Mouse (Mus musculus) MEL (cell line): ENCODE data around the gene Trpv6. TPM values are rescaled to one million over a fixed set of nuclear protein-coding genes. Genes with fewer than 3 reads are reported as not detected.
A peak's percentile ranks its signal among the peaks of the same experiment; 100 is the strongest.

Source experiments
- DNase-seq: peaks from one replicate; pipeline ENCODE4 v3.0.0; 2011; ENCODE audit warnings: low read depth, low spot score
- H3K27ac ChIP-seq: 2 replicates; pipeline ENCODE4 v1.5.1; 2012; ENCODE audit warnings: low read depth, mild to moderate bottlenecking, control low read depth, low read length, moderate library complexity; ENCODE audit not compliant: control insufficient read depth
- H3K27me3 ChIP-seq, 2 experiments: fragments of 150-350 bp in 1 of 2; sonication (generic) in 1 of 2; 2 replicates each; pipeline ENCODE4 v1.6.1; 2012; ENCODE audit warnings: low read length in 2 of 2, mild to moderate bottlenecking in 2 of 2, improper control_type of control experiment in 1 of 2, moderate library complexity in 1 of 2; ENCODE audit not compliant: insufficient read depth in 2 of 2, control insufficient read depth in 1 of 2
- H3K36me3 ChIP-seq, 2 experiments: 2 replicates each; pipeline ENCODE4 v1.6.1; 2012 to 2014; ENCODE audit warnings: low read length in 2 of 2, improper control_type of control experiment in 1 of 2, inconsistent platforms in 1 of 2, mild to moderate bottlenecking in 1 of 2; ENCODE audit not compliant: insufficient read depth in 2 of 2, control insufficient read depth in 1 of 2
- H3K4me1 ChIP-seq, 2 experiments: fragments of 150-350 bp in 1 of 2; sonication (generic) in 1 of 2; 2 replicates each; pipeline ENCODE4 v1.6.1; 2012; ENCODE audit warnings: low read length in 2 of 2, improper control_type of control experiment in 1 of 2, mild to moderate bottlenecking in 1 of 2; ENCODE audit not compliant: insufficient read depth in 2 of 2, control insufficient read depth in 1 of 2
- H3K4me3 ChIP-seq, 2 experiments: fragments of 150-350 bp in 1 of 2; sonication (generic) in 1 of 2; 2 replicates each; pipeline ENCODE4 v1.5.1; 2012; ENCODE audit warnings: low read depth in 2 of 2, low read length in 2 of 2, mild to moderate bottlenecking in 2 of 2, moderate library complexity in 2 of 2, control low read depth in 1 of 2, improper control_type of control experiment in 1 of 2; ENCODE audit not compliant: control insufficient read depth in 1 of 2, insufficient read depth in 1 of 2
- H3K79me2 ChIP-seq: 2 replicates; pipeline ENCODE4 v1.6.1; 2012; ENCODE audit warnings: mild to moderate bottlenecking, low read length, moderate library complexity; ENCODE audit not compliant: control insufficient read depth, poor library complexity, insufficient read depth
- H3K9ac ChIP-seq: 2 replicates; pipeline ENCODE4 v1.6.1; 2012; ENCODE audit warnings: low read depth, mild to moderate bottlenecking, control low read depth, low read length, moderate library complexity; ENCODE audit not compliant: control insufficient read depth, poor library complexity, severe bottlenecking
- H3K9me3 ChIP-seq: fragments of 150-350 bp; sonication (generic); replicated peaks from 2 replicates; pipeline ENCODE4 v1.6.1; 2012; ENCODE audit warnings: mild to moderate bottlenecking, low read length, improper control_type of control experiment, moderate library complexity; ENCODE audit not compliant: insufficient read depth
- BHLHE40 ChIP-seq: IDR thresholded peaks from 2 replicates; pipeline ENCODE4 v1.6.1; 2012; ENCODE audit warnings: low read depth, mild to moderate bottlenecking, inconsistent platforms, low read length, improper control_type of control experiment, borderline replicate concordance
- CHD1 ChIP-seq: IDR thresholded peaks from 2 replicates; pipeline ENCODE4 v1.6.1; 2012; ENCODE audit warnings: low read depth, mild to moderate bottlenecking, inconsistent platforms, low read length, improper control_type of control experiment
- E2F4 ChIP-seq: IDR thresholded peaks from 2 replicates; pipeline ENCODE4 v1.6.1; 2011; ENCODE audit warnings: low read depth, low read length, improper control_type of control experiment, borderline replicate concordance
- EP300 ChIP-seq, 2 experiments: IDR thresholded peaks; 2 replicates each; pipeline ENCODE4 v1.6.1; 2011; ENCODE audit warnings: improper control_type of control experiment in 2 of 2, low read length in 2 of 2, low read depth in 1 of 2, mild to moderate bottlenecking in 1 of 2
- ETS1 ChIP-seq: IDR thresholded peaks from 2 replicates; pipeline ENCODE4 v1.6.1; 2012; ENCODE audit warnings: low read depth, mild to moderate bottlenecking, inconsistent platforms, low read length, improper control_type of control experiment, moderate library complexity
- GATA1 ChIP-seq: IDR thresholded peaks from 2 replicates; pipeline ENCODE4 v1.6.1; 2011; ENCODE audit warnings: low read depth, low read length, improper control_type of control experiment
- MAZ ChIP-seq: IDR thresholded peaks from 2 replicates; pipeline ENCODE4 v1.6.1; 2012; ENCODE audit warnings: low read depth, mild to moderate bottlenecking, inconsistent platforms, low read length, improper control_type of control experiment
- MEF2A ChIP-seq: IDR thresholded peaks from 2 replicates; pipeline ENCODE4 v1.6.1; 2014; ENCODE audit warnings: low read depth, mild to moderate bottlenecking, inconsistent platforms, low read length, improper control_type of control experiment; ENCODE audit not compliant: poor library complexity, insufficient replicate concordance, severe bottlenecking; ENCODE audit errors: extremely low read depth
- MXI1 ChIP-seq: IDR thresholded peaks from 2 replicates; pipeline ENCODE4 v1.6.1; 2011; ENCODE audit warnings: mild to moderate bottlenecking, low read depth, low read length, improper control_type of control experiment
- MYB ChIP-seq: IDR thresholded peaks from 2 replicates; pipeline ENCODE4 v1.6.1; 2011; ENCODE audit warnings: mild to moderate bottlenecking, low read depth, low read length, improper control_type of control experiment
- MYC ChIP-seq: IDR thresholded peaks from 2 replicates; pipeline ENCODE4 v1.6.1; 2011; ENCODE audit warnings: low read depth, mild to moderate bottlenecking, low read length, improper control_type of control experiment, moderate library complexity
- RCOR1 ChIP-seq: IDR thresholded peaks from 2 replicates; pipeline ENCODE4 v1.6.1; 2012; ENCODE audit warnings: low read depth, mild to moderate bottlenecking, inconsistent platforms, low read length, improper control_type of control experiment
- UBTF ChIP-seq: IDR thresholded peaks from 2 replicates; pipeline ENCODE4 v1.6.1; 2012; ENCODE audit warnings: low read depth, mild to moderate bottlenecking, inconsistent platforms, low read length, improper control_type of control experiment, moderate library complexity, borderline replicate concordance; ENCODE audit not compliant: insufficient read depth
- ZMIZ1 ChIP-seq: IDR thresholded peaks from 2 replicates; pipeline ENCODE4 v1.6.1; 2012; ENCODE audit warnings: low read depth, mild to moderate bottlenecking, inconsistent platforms, low read length, improper control_type of control experiment, moderate library complexity
- ZNF384 ChIP-seq: IDR thresholded peaks from 2 replicates; pipeline ENCODE4 v1.6.1; 2012; ENCODE audit warnings: low read depth, mild to moderate bottlenecking, inconsistent platforms, low read length, improper control_type of control experiment
- polyA plus RNA-seq, 2 experiments: library from polyadenylated mRNA; stranded (reverse) in 1 of 2; unstranded in 1 of 2; fragments of >175 nt in 1 of 2; fragments of >200 nt in 1 of 2; gene quantifications; 2 replicates each; pipeline versions ENCODE4 v1.2.1 to v1.2.4; 2012; ENCODE audit warnings: low replicate concordance in 2 of 2, low read depth in 1 of 2; ENCODE audit not compliant: insufficient read length in 2 of 2, insufficient read depth in 1 of 2, missing spikeins in 1 of 2
- total RNA-seq: library from RNA; depleted of rRNA; stranded (reverse); fragments of 300-350 nt; gene quantifications from 2 replicates; pipeline ENCODE4 v1.2.3, GENCODE M21; 2012

Gene Trpv6
- total and polyA plus RNA-seq, 3 experiments, result not detected

DNA sequence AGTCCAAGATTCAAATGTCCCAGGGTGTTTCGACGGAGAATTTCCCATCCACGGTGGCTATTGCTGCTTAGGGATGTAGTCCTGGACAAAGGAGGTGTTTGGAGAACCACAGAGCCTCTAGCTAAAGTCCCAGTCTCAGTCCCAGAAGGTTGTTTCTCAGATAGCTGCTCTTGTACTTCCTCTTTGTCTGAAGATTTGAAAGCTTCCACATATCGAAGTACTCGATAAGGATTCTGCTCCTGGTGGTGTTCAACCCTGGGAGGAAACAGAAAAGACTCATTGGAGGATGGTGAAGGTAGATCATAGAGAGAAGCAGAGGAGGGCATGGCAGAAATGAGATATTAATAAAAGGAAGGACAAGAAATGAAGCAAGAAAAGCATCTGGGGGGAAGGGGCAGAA is 17.0 kb upstream of the Trpv6 start:
- Histone ChIP-seq H3K27me3 (no peaks in the 10 kb centered on the region), H3K4me3 (no peak overlapping the region), H3K9ac (no peak overlapping the region), H3K4me1 (peaks cover 0 to 11% of the 10 kb centered on the region in 2 experiments; a peak in 2 of 4 replicates), H3K79me2 (no peaks in the 10 kb centered on the region), H3K9me3 (no peaks in the 10 kb centered on the region), H3K27ac (no peak overlapping the region), H3K36me3 (peaks cover 0 to 5% of the 10 kb centered on the region in 2 experiments; a peak in 2 of 4 replicates)
- peak; percentile 75 for DNase-seq
- TF ChIP-seq EP300 (IDR thresholded peaks at IDR 0.05; ENCODE audit: low read depth in 1 of 2, low read length in 2 of 2), result peak; percentile 58 to 69; a peak in 3 of 4 replicates
- peak; percentile 68 for TF ChIP-seq GATA1
- TF ChIP-seq RCOR1, result peak; percentile 49; the same call in 1 of the 2 replicates
- no peak for TF ChIP-seq E2F4

DNA sequence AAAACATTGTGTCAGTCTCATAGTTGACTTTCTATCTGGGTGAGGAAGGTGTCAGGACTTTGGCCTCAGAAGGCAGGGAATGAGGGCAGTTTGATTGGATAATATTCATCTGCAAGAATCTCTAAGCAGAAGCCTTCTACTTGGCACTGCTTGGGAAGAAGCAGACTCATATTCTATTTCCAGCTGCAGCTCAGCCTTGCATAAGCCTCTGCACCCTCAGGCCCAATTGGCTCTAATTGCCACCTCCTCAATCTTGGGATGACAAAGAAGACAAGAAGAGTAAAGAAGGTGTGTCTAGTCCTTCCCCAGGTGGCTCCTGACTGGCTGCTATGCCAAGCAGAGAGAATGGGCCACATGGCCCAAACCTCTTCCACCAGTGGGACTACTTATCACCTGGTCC is 10.5 kb upstream of the Trpv6 start:
- Histone ChIP-seq H3K4me1 (no peaks in the 10 kb centered on the region), H3K4me3 (no peak overlapping the region), H3K27me3 (no peaks in the 10 kb centered on the region), H3K36me3 (no peaks in the 10 kb centered on the region)
- DNase-seq, result no peak
- TF ChIP-seq MXI1 (no peak), ZNF384 (no peak), MYB (no peak), MAZ (no peak), MEF2A (no peak), BHLHE40 (no peak), MYC (no peak)
- TF ChIP-seq, all 39 proteins: peak for 0
- Histone ChIP-seq H3K27ac (no peak overlapping the region), H3K79me2 (no peaks in the 10 kb centered on the region), H3K9me3 (no peaks in the 10 kb centered on the region), H3K9ac (no peak overlapping the region)

DNA sequence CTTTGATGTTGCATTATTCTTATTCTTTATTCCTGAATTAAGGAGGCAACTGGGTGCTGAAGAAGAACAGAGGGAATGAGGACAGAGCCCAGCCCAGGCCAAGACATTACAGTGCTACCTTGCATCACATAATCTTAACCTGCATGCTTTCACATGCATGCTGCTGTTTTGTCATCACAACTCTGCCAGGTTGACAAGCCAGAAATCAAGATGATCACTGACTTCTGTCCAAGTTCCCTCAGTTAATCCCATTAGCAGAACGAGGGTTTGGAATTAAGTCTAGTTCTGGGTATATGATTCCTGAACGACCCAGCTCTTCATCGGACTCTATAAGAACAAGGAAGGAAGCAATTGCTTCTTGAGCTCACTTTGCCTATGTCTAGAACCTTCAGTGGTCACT is 10.0 kb upstream of the Trpv6 start:
- Histone ChIP-seq H3K4me1 (no peaks in the 10 kb centered on the region), H3K79me2 (no peaks in the 10 kb centered on the region), H3K27me3 (no peaks in the 10 kb centered on the region), H3K27ac (no peak overlapping the region), H3K9me3 (no peaks in the 10 kb centered on the region), H3K36me3 (no peaks in the 10 kb centered on the region), H3K9ac (no peak overlapping the region), H3K4me3 (no peak overlapping the region)
- TF ChIP-seq ETS1 (no peak), MXI1 (no peak), E2F4 (no peak), ZMIZ1 (no peak), CHD1 (no peak), UBTF (no peak)
- DNase-seq, result no peak
